ENCODE assay signal across 9 mouse cellular contexts in the genomic region with DNA sequence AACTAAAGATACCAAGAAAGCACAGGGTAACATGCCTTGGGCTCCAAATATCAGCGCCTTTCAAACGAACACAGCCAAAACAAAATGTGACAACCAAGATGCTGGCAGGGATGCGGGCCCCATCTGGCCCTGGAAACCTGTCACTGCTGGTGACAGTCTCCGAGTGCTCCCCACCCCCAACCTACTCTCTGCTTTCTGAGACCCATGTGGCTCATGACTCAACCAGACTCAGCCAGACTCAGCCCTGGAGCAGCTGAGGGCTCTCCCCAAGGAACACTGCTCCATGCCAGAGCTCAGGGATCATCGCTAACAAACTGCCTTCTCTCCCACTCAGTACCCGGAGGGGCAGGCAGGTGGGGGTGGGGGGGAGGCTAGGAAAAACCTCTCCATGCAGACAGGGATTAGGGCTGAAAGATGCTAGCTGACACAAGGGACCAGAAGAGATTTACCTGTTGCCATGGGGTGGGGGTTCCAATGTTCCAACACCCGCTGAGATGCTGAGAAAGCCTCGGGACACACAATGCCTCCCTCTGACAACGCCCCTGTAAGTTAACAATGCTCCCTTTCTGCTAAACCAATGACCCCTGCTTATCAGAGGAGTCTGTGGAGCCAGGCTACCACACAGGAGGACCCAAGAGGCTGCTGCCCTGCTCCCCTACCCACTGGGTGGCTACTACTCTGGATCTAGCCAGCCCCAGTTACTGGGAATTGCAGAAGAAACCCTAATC.
DNase-seq lines count a peak whose midpoint lies in the region; ATAC-seq lines count a peak whose summit lies in the region.
"Had no signal": no experiment of that assay in that cellular context is flagged by ENCODE, and none has a peak within 500 bp of the region (broad histone marks: within the 10 kb centered on the region; RNA-seq: fewer than 3 reads in every experiment).

No protein-coding gene starts in this region.

- peak overlapping the region; percentile 57 for H3K27ac ChIP-seq in kidney, embryonic 16.5 days (ENCODE audit: low read length)
- H3K27ac ChIP-seq in hindbrain, embryonic 15.5 days (replicated peaks): peak overlapping the region; percentile 36; the same call in 1 of the 2 replicates
- H3K27ac ChIP-seq in midbrain, embryonic 15.5 days: 0 out of 2 replicates have a peak overlapping the region, but pooled peaks have one; percentile 42
- H3K27ac ChIP-seq: limb, embryonic 15.5 days had no signal

- H3K9ac ChIP-seq in kidney, embryonic 16.5 days (replicated peaks; ENCODE audit: low read length): no peak overlapping the region
- no peak overlapping the region for H3K9ac ChIP-seq in hindbrain, embryonic 15.5 days
- no peak overlapping the region for H3K9ac ChIP-seq in midbrain, embryonic 15.5 days
- H3K9ac ChIP-seq: limb, embryonic 15.5 days had no signal

- H3K27me3 ChIP-seq in kidney, embryonic 16.5 days (ENCODE audit: insufficient read depth, low read length): no peaks in the 10 kb centered on the region
- H3K27me3 ChIP-seq in hindbrain, embryonic 15.5 days: no peaks in the 10 kb centered on the region
- H3K27me3 ChIP-seq in midbrain, embryonic 15.5 days (replicated peaks): no peaks in the 10 kb centered on the region
- H3K27me3 ChIP-seq: limb, embryonic 15.5 days had no signal

- no peaks in the 10 kb centered on the region for H3K36me3 ChIP-seq in kidney, embryonic 16.5 days (ENCODE audit: insufficient read depth, low read length)
- no peaks in the 10 kb centered on the region for H3K36me3 ChIP-seq in hindbrain, embryonic 15.5 days
- no peaks in the 10 kb centered on the region for H3K36me3 ChIP-seq in midbrain, embryonic 15.5 days (replicated peaks)
- H3K36me3 ChIP-seq: limb, embryonic 15.5 days had no signal

- no peaks in the 10 kb centered on the region for H3K9me3 ChIP-seq in kidney, embryonic 16.5 days (ENCODE audit: low read length)
- no peaks in the 10 kb centered on the region for H3K9me3 ChIP-seq in hindbrain, embryonic 15.5 days
- H3K9me3 ChIP-seq in midbrain, embryonic 15.5 days: no peaks in the 10 kb centered on the region
- H3K9me3 ChIP-seq: limb, embryonic 15.5 days had no signal

- DNase-seq in kidney, postnatal 14 days: no peak
- peak; percentile 90 to 94 for DNase-seq in cerebellum, postnatal 25 days
- DNase-seq in lung, adult 18-20 months: no peak
- DNase-seq in thymus, postnatal 0 days (ENCODE audit: low spot score): no peak

- peaks cover 41% of the 10 kb centered on the region for H3K4me1 ChIP-seq in kidney, embryonic 16.5 days (ENCODE audit: insufficient read depth, low read length)
- H3K4me1 ChIP-seq in hindbrain, embryonic 15.5 days (replicated peaks): peaks cover 28% of the 10 kb centered on the region
- H3K4me1 ChIP-seq in midbrain, embryonic 15.5 days: peaks cover 17% of the 10 kb centered on the region

- WGBS in kidney, embryonic 16.5 days: 54% methylated on average over 9 of the region's 9 CpGs
- 19% methylated on average over 9 of the region's 9 CpGs for WGBS in hindbrain, embryonic 15.5 days
- 21% methylated on average over 9 of the region's 9 CpGs for WGBS in midbrain, embryonic 15.5 days

- no peak overlapping the region for H3K4me3 ChIP-seq in kidney, embryonic 16.5 days (ENCODE audit: low read length)
- no peak overlapping the region for H3K4me3 ChIP-seq in hindbrain, embryonic 15.5 days
- no peak overlapping the region for H3K4me3 ChIP-seq in midbrain, embryonic 15.5 days
- H3K4me3 ChIP-seq: limb, embryonic 15.5 days had no signal

- ATAC-seq in kidney, embryonic 16.5 days (ENCODE audit: low FRiP score, low TSS enrichment): 0 out of 2 replicates have a peak, but pooled peaks have one; percentile 20
- peak; percentile 56; the same call in 1 of the 2 replicates for ATAC-seq in hindbrain, embryonic 15.5 days (ENCODE audit: low FRiP score, low read depth)
- peak; percentile 43; the same call in 1 of the 2 replicates for ATAC-seq in midbrain, embryonic 15.5 days (replicated peaks)
- no peak for ATAC-seq in CD4-positive, CD25-positive, alpha-beta regulatory T cell, adult 4 months

- no peak overlapping the region for H3K4me2 ChIP-seq in kidney, embryonic 16.5 days (replicated peaks; ENCODE audit: low read depth, low read length)
- no peak overlapping the region for H3K4me2 ChIP-seq in hindbrain, embryonic 15.5 days
- no peak overlapping the region for H3K4me2 ChIP-seq in midbrain, embryonic 15.5 days
- H3K4me2 ChIP-seq: limb, embryonic 15.5 days had no signal

Comparison
In these comparisons a context has a peak if more than half of its experiments do, and no peak if none do; other contexts are left out.
1. DNase-seq: peak in cerebellum, postnatal 25 days (2 of 2); none in kidney, postnatal 14 days (single experiment), lung, adult 18-20 months (0 of 2) and thymus, postnatal 0 days (single experiment).
2. Peak in every context shown above with its lines, with median percentiles within 50 percentile points of each other: H3K27ac ChIP-seq.